ENCODE assay signal across 9 mouse cellular contexts in genomic region chr8:126582509-126582908, GRCm38 (mm10). TPM values are rescaled to one million over a fixed set of nuclear protein-coding genes. Genes with fewer than 3 reads are reported as not detected.
A peak's percentile ranks its signal among the peaks of the same experiment; 100 is the strongest.
DNase-seq lines count a peak whose midpoint lies in the region; ATAC-seq and TF ChIP-seq lines count a peak whose summit lies in the region.
"Had no signal": no experiment of that assay in that cellular context is flagged by ENCODE, and none has a peak within 500 bp of the region (broad histone marks: within the 10 kb centered on the region; RNA-seq: fewer than 3 reads in every experiment).

No protein-coding gene starts in this region.

- peaks cover 8% of the 10 kb centered on the region for H3K36me3 ChIP-seq in intestine, postnatal 0 days (ENCODE audit: control insufficient read depth, insufficient read depth)
- peaks cover 9% of the 10 kb centered on the region for H3K36me3 ChIP-seq in liver, embryonic 13.5 days
- H3K36me3 ChIP-seq in neural tube, embryonic 15.5 days: peaks cover 5% of the 10 kb centered on the region; the same call in 1 of the 2 replicates
- H3K36me3 ChIP-seq: neural tube, embryonic 12.5 days had no signal

- no peaks in the 10 kb centered on the region for H3K27me3 ChIP-seq in intestine, postnatal 0 days (replicated peaks; ENCODE audit: control insufficient read depth, insufficient read depth, low read length)
- H3K27me3 ChIP-seq in liver, embryonic 13.5 days: no peaks in the 10 kb centered on the region
- H3K27me3 ChIP-seq in neural tube, embryonic 15.5 days (replicated peaks): no peaks in the 10 kb centered on the region
- H3K27me3 ChIP-seq: neural tube, embryonic 12.5 days had no signal

- peak overlapping the region; percentile 18; the same call in 1 of the 2 replicates for H3K27ac ChIP-seq in brown adipose tissue, adult 24 weeks (replicated peaks; ENCODE audit: low read depth, low read length)
- H3K27ac ChIP-seq in intestine, postnatal 0 days (ENCODE audit: low read depth, low read length): 0 out of 2 replicates have a peak overlapping the region, but pooled peaks have one; percentile 93
- H3K27ac ChIP-seq in liver, embryonic 13.5 days: peak overlapping the region; percentile 91
- H3K27ac ChIP-seq in neural tube, embryonic 15.5 days (replicated peaks): 0 out of 2 replicates have a peak overlapping the region, but pooled peaks have one; percentile 82
- H3K27ac ChIP-seq: neural tube, embryonic 12.5 days had no signal

- WGBS in intestine, postnatal 0 days: 43% methylated on average over 6 of the region's 6 CpGs
- 26% methylated on average over 6 of the region's 6 CpGs for WGBS in liver, embryonic 13.5 days (ENCODE audit: insufficient replicate concordance)
- WGBS in neural tube, embryonic 15.5 days: 43% methylated on average over 6 of the region's 6 CpGs

- no peak overlapping the region for H3K4me2 ChIP-seq in intestine, postnatal 0 days (replicated peaks; ENCODE audit: low read depth)
- peak overlapping the region; percentile 6; the same call in 1 of the 2 replicates for H3K4me2 ChIP-seq in liver, embryonic 13.5 days
- H3K4me2 ChIP-seq in neural tube, embryonic 15.5 days: no peak overlapping the region

- H3K9me3 ChIP-seq in intestine, postnatal 0 days (ENCODE audit: control insufficient read depth): no peaks in the 10 kb centered on the region
- no peaks in the 10 kb centered on the region for H3K9me3 ChIP-seq in liver, embryonic 13.5 days (replicated peaks)
- H3K9me3 ChIP-seq in neural tube, embryonic 15.5 days (replicated peaks): no peaks in the 10 kb centered on the region
- H3K9me3 ChIP-seq: neural tube, embryonic 12.5 days had no signal

- no peak for ATAC-seq in intestine, postnatal 0 days
- peak; percentile 43; the same call in 1 of the 2 replicates for ATAC-seq in liver, embryonic 13.5 days (ENCODE audit: low read depth)
- ATAC-seq in neural tube, embryonic 15.5 days (ENCODE audit: low FRiP score): no peak

- H3K9ac ChIP-seq in intestine, postnatal 0 days (ENCODE audit: low read depth, low read length): no peak overlapping the region
- no peak overlapping the region for H3K9ac ChIP-seq in liver, embryonic 13.5 days
- H3K9ac ChIP-seq in neural tube, embryonic 15.5 days (replicated peaks): no peak overlapping the region
- H3K9ac ChIP-seq: neural tube, embryonic 12.5 days had no signal

- peaks cover 12% of the 10 kb centered on the region for H3K4me1 ChIP-seq in brown adipose tissue, adult 24 weeks (ENCODE audit: control insufficient read depth, insufficient read depth, insufficient read length, low read length)
- H3K4me1 ChIP-seq in intestine, postnatal 0 days (replicated peaks; ENCODE audit: control insufficient read depth, insufficient read depth, low read length): peaks cover 4% of the 10 kb centered on the region; the same call in 1 of the 2 replicates
- H3K4me1 ChIP-seq in liver, embryonic 13.5 days (replicated peaks): peaks cover 51% of the 10 kb centered on the region
- peaks cover 49% of the 10 kb centered on the region for H3K4me1 ChIP-seq in neural tube, embryonic 15.5 days

- peak; percentile 86 for TF ChIP-seq CTCF in intestine, postnatal 0 days (IDR thresholded peaks at IDR 0.05; ENCODE audit: low read depth)

- H3K4me3 ChIP-seq in brown adipose tissue, adult 24 weeks (ENCODE audit: insufficient read depth, low read depth, low read length): no peak overlapping the region
- no peak overlapping the region for H3K4me3 ChIP-seq in intestine, postnatal 0 days (ENCODE audit: low read depth, low read length)
- H3K4me3 ChIP-seq in liver, embryonic 13.5 days (replicated peaks): no peak overlapping the region
- H3K4me3 ChIP-seq in neural tube, embryonic 15.5 days (replicated peaks): no peak overlapping the region
- H3K4me3 ChIP-seq: neural tube, embryonic 12.5 days had no signal

- intact Hi-C loops in gastrocnemius, postnatal 36 days (cut with DNase I): loop anchor here (5.0 kb wide), 1 partner anchor 85 kb away; no protein-coding TSS in a partner anchor

- peak; percentile 80 for DNase-seq in urinary bladder, postnatal 14 days (ENCODE audit: low spot score)
- no peak for DNase-seq in urinary bladder, adult 2 months (ENCODE audit: low spot score)
- DNase-seq in gastrocnemius, postnatal 36 days: peak; percentile 57 to 61
- peak; percentile 55 for DNase-seq in liver, embryonic 13.5 days
- DNase-seq in thymus, postnatal 36 days: peak; percentile 86 to 88

RNA-seq across cellular contexts. Expression of gene Irf2bp2, which starts 11.3 kb away (rescaled TPM):
- polyA plus RNA-seq in urinary bladder, adult 2 months (2012; rRNA removed): 33.4 and 35.5 TPM in 2 replicates
- polyA plus RNA-seq in brown adipose tissue, adult 24 weeks (2012; ENCODE audit: insufficient read depth, insufficient read length, missing spikeins): 12.0 and 24.3 TPM in 2 replicates
- 10 to 100 TPM; 26.5 to 30.1 TPM for total RNA-seq in gastrocnemius, postnatal 36 days (2021)
- polyA plus RNA-seq in intestine, postnatal 0 days (2015; fragmentation: Nextera tagmentation; extraction: Ambion mirVana): 13.3 and 14.9 TPM in 2 replicates
- 3.8 and 4.0 TPM in 2 replicates for polyA plus RNA-seq in liver, embryonic 13.5 days (2015; fragmentation: Nextera tagmentation; extraction: Ambion mirVana)
- 9.8 and 10.4 TPM in 2 replicates for polyA plus RNA-seq in neural tube, embryonic 15.5 days (2015; fragmentation: Nextera tagmentation; extraction: Ambion mirVana)

Comparison
In these comparisons a context has a peak if more than half of its experiments do, and no peak if none do; other contexts are left out.
1. H3K27ac ChIP-seq: peak in every context shown above with its lines; median percentile 93 in intestine, postnatal 0 days; 91 in liver, embryonic 13.5 days; 82 in neural tube, embryonic 15.5 days; 18 in brown adipose tissue, adult 24 weeks.